In the genomic region with DNA sequence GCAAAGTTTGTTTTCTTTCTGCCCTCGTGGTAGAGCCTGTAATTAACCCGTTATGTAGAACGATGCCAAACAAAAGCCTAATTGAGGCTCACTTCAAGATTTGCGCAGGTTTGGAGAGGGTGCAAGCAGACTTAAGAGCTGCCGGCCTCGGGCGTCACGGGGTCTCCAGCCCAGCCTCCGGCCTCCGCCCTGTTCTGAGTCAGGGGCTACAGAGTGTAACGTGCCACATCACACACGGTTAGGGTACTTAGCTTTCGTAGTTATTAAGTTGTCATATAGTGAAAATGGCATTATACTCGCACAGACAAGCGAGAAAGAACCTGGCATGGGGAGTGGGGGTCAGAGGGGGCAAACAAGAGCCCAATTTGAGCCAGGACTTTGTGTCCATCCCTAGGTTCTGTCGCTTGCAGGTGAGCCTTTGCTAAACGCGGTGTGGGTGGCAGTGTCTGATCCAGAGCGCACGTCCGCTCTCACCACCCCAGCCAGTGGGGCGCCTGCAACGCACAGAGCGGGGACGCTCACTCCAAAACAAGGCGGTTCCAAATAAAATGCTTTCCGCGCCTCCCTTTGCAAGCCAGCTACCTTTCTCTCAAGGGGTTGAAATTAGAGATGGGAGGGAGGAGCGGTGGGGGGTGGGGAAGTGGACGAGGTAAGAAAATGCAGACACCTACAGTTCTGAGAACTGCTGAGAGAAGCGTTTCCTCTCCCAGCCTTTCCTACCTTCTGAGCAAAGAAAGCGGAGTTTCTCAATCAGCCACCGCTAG, we compare ENCODE assay signal across 11 mouse cellular contexts. TPM values are rescaled to one million over a fixed set of nuclear protein-coding genes. Genes with fewer than 3 reads are reported as not detected.
DNase-seq lines count a peak whose midpoint lies in the region; ATAC-seq and TF ChIP-seq lines count a peak whose summit lies in the region.
"Had no signal": no experiment of that assay in that cellular context is flagged by ENCODE, and none has a peak within 500 bp of the region (broad histone marks: within the 10 kb centered on the region; RNA-seq: fewer than 3 reads in every experiment).

No protein-coding gene starts in this region.

- no peak overlapping the region for H3K9ac ChIP-seq in heart, embryonic 11.5 days (ENCODE audit: low read depth, low read length)
- H3K9ac ChIP-seq in forebrain, embryonic 13.5 days = peak overlapping the region; percentile 6; the same call in 1 of the 2 replicates

- H3K4me1 ChIP-seq in heart, embryonic 11.5 days (ENCODE audit: control insufficient read depth, insufficient read depth, low read length) = peaks cover 7% of the 10 kb centered on the region; the same call in 1 of the 2 replicates
- peaks cover 22% of the 10 kb centered on the region for H3K4me1 ChIP-seq in E14TG2a.4 (replicated peaks; ENCODE audit: low read depth, low read length)
- H3K4me1 ChIP-seq in forebrain, embryonic 13.5 days = peaks cover 11% of the 10 kb centered on the region
- peaks cover 15% of the 10 kb centered on the region for H3K4me1 ChIP-seq in midbrain, embryonic 10.5 days
- no peaks in the 10 kb centered on the region for H3K4me1 ChIP-seq in thymus, adult 2 months (replicated peaks; ENCODE audit: control insufficient read depth, insufficient read depth, low read length)

- no peak for DNase-seq in heart, postnatal 25 days (ENCODE audit: low spot score)
- no peak for DNase-seq in midbrain, embryonic 10.5 days (ENCODE audit: low spot score)
- DNase-seq in spleen, adult 18-20 months = no peak
- DNase-seq in thymus, adult 2 months = no peak
- DNase-seq in urinary bladder, postnatal 14 days (ENCODE audit: low spot score) = no peak
- DNase-seq: cerebellum, postnatal 25 days; lung, postnatal 4 days had no signal

- 1% methylated on average over 33 of the region's 33 CpGs for WGBS in heart, embryonic 11.5 days (ENCODE audit: insufficient replicate concordance)
- under 1% methylated on average over 33 of the region's 33 CpGs for WGBS in forebrain, embryonic 13.5 days
- WGBS in midbrain, embryonic 10.5 days = 0% methylated on average over 33 of the region's 33 CpGs
- 6% methylated on average over 33 of the region's 33 CpGs for WGBS in thymus, adult 2 months

- H3K4me3 ChIP-seq in heart, embryonic 11.5 days (ENCODE audit: low read depth, low read length) = peak overlapping the region; percentile 31
- peak overlapping the region; percentile 62 for H3K4me3 ChIP-seq in E14TG2a.4 (replicated peaks; ENCODE audit: low read length)
- H3K4me3 ChIP-seq in forebrain, embryonic 13.5 days = peak overlapping the region; percentile 4; the same call in 1 of the 2 replicates
- 0 out of 2 replicates have a peak overlapping the region, but pooled peaks have one; percentile 16 for H3K4me3 ChIP-seq in midbrain, embryonic 10.5 days
- H3K4me3 ChIP-seq in thymus, adult 2 months (ENCODE audit: control insufficient read depth, insufficient read depth, low read length) = no peak overlapping the region

- no peaks in the 10 kb centered on the region for H3K9me3 ChIP-seq in heart, embryonic 11.5 days (replicated peaks; ENCODE audit: control insufficient read depth, low read length)
- H3K9me3 ChIP-seq in E14TG2a.4 (ENCODE audit: low read length) = peaks cover 7% of the 10 kb centered on the region; the same call in 1 of the 2 replicates
- H3K9me3 ChIP-seq in forebrain, embryonic 13.5 days (replicated peaks) = no peaks in the 10 kb centered on the region
- H3K9me3 ChIP-seq in midbrain, embryonic 10.5 days (replicated peaks) = no peaks in the 10 kb centered on the region

- H3K27ac ChIP-seq in heart, embryonic 11.5 days (ENCODE audit: low read depth, low read length) = no peak overlapping the region
- no peak overlapping the region for H3K27ac ChIP-seq in forebrain, embryonic 13.5 days
- no peak overlapping the region for H3K27ac ChIP-seq in midbrain, embryonic 10.5 days (replicated peaks)
- H3K27ac ChIP-seq in thymus, adult 2 months (ENCODE audit: control insufficient read depth, insufficient read depth, low read length) = no peak overlapping the region

- peak overlapping the region; percentile 66 for H3K4me2 ChIP-seq in heart, embryonic 11.5 days
- H3K4me2 ChIP-seq in forebrain, embryonic 13.5 days = peak overlapping the region; percentile 38

- peaks cover 64% of the 10 kb centered on the region for H3K27me3 ChIP-seq in heart, embryonic 11.5 days (ENCODE audit: control insufficient read depth, insufficient read depth, low read length)
- H3K27me3 ChIP-seq in E14TG2a.4 (ENCODE audit: insufficient read depth, low read length) = peaks cover 73% of the 10 kb centered on the region
- peaks cover 95% of the 10 kb centered on the region for H3K27me3 ChIP-seq in forebrain, embryonic 13.5 days
- H3K27me3 ChIP-seq in midbrain, embryonic 10.5 days (ENCODE audit: low read depth, poor library complexity, severe bottlenecking) = peaks cover 100% of the 10 kb centered on the region
- no peaks in the 10 kb centered on the region for H3K27me3 ChIP-seq in thymus, adult 2 months (ENCODE audit: control insufficient read depth, insufficient read depth, low read length)

- TF ChIP-seq POLR2A in thymus, adult 2 months (IDR thresholded peaks at IDR 0.05; ENCODE audit: control insufficient read depth, extremely low read depth, insufficient read depth, low read length, poor library complexity) = no peak

- no peak for TF ChIP-seq CTCF in E14TG2a.4 (conservative IDR thresholded peaks at IDR 0.05; ENCODE audit: low read length)
- no peak for TF ChIP-seq CTCF in thymus, adult 2 months (IDR thresholded peaks at IDR 0.05; ENCODE audit: borderline replicate concordance, control insufficient read depth, extremely low read depth, insufficient read depth, low read length, poor library complexity)

- no peaks in the 10 kb centered on the region for H3K36me3 ChIP-seq in heart, embryonic 11.5 days (ENCODE audit: control insufficient read depth, insufficient read depth, low read length)
- no peaks in the 10 kb centered on the region for H3K36me3 ChIP-seq in E14TG2a.4 (ENCODE audit: insufficient read depth, low read length)
- no peaks in the 10 kb centered on the region for H3K36me3 ChIP-seq in forebrain, embryonic 13.5 days (ENCODE audit: poor library complexity, severe bottlenecking)
- H3K36me3 ChIP-seq in midbrain, embryonic 10.5 days = no peaks in the 10 kb centered on the region
- H3K36me3 ChIP-seq in thymus, adult 2 months (ENCODE audit: control insufficient read depth, insufficient read depth, low read length) = no peaks in the 10 kb centered on the region

- ATAC-seq in heart, embryonic 11.5 days (replicated peaks; ENCODE audit: insufficient number of reproducible peaks, low FRiP score, low TSS enrichment) = no peak
- ATAC-seq in forebrain, embryonic 13.5 days = peak; percentile 66
- ATAC-seq: inflammation-experienced regulatory T-cells, adult 6 months had no signal

- intact Hi-C loops in heart, postnatal 25 days (cut with DNase I) = no loop called here

RNA-seq across cellular contexts. Expression of a gene that starts 12.3 kb away (rescaled TPM):
- polyA plus RNA-seq in heart, embryonic 11.5 days (2014; fragmentation: Nextera tagmentation; extraction: Ambion mirVana) = 8.4 and 13.9 TPM in 2 replicates
- under 1 TPM; 0.10 to 0.48 TPM for total RNA-seq in heart, postnatal 25 days (2021)
- polyA plus RNA-seq in forebrain, embryonic 13.5 days (2015; fragmentation: Nextera tagmentation; extraction: Ambion mirVana) = 79.0 and 93.1 TPM in 2 replicates
- polyA plus RNA-seq in midbrain, embryonic 10.5 days (2016; fragmentation: Nextera tagmentation; extraction: Ambion mirVana) = 16.4 and 20.7 TPM in 2 replicates
- 8.0 and 9.6 TPM in 2 replicates for polyA plus RNA-seq in thymus, adult 2 months (2012; rRNA removed)
- polyA plus RNA-seq: inflammation-experienced regulatory T-cells, adult 6 months had no signal
